In genomic region chr11:97825295-97825694, GRCm38 (mm10) we compare ENCODE assay signal across 12 mouse cellular contexts. TPM values are rescaled to one million over a fixed set of nuclear protein-coding genes. Genes with fewer than 3 reads are reported as not detected.
DNase-seq lines count a peak whose midpoint lies in the region; ATAC-seq and TF ChIP-seq lines count a peak whose summit lies in the region.
"Had no signal": no experiment of that assay in that cellular context is flagged by ENCODE, and none has a peak within 500 bp of the region (broad histone marks: within the 10 kb centered on the region; RNA-seq: fewer than 3 reads in every experiment).

No protein-coding gene starts in this region.

- peaks cover 46% of the 10 kb centered on the region for H3K36me3 ChIP-seq in hindbrain, embryonic 15.5 days
- peaks cover 70% of the 10 kb centered on the region for H3K36me3 ChIP-seq in hindbrain, embryonic 12.5 days
- H3K36me3 ChIP-seq in neural tube, embryonic 14.5 days (ENCODE audit: control insufficient read depth, insufficient read depth, low read length), result peaks cover 39% of the 10 kb centered on the region
- H3K36me3 ChIP-seq in midbrain, embryonic 13.5 days, result peaks cover 77% of the 10 kb centered on the region
- H3K36me3 ChIP-seq in kidney, adult 2 months (ENCODE audit: control insufficient read depth, insufficient read depth, low read length), result no peaks in the 10 kb centered on the region

- 0 out of 2 replicates have a peak, but pooled peaks cover 19% of the 10 kb centered on the region for H3K4me1 ChIP-seq in hindbrain, embryonic 15.5 days (replicated peaks)
- H3K4me1 ChIP-seq in hindbrain, embryonic 12.5 days, result no peaks in the 10 kb centered on the region
- peaks cover 25% of the 10 kb centered on the region for H3K4me1 ChIP-seq in bone marrow, adult 2 months (ENCODE audit: control insufficient read depth, insufficient read depth, low read length)
- 0 out of 2 replicates have a peak, but pooled peaks cover 3% of the 10 kb centered on the region for H3K4me1 ChIP-seq in neural tube, embryonic 14.5 days (ENCODE audit: control insufficient read depth, insufficient read depth, low read length)
- H3K4me1 ChIP-seq in midbrain, embryonic 13.5 days (replicated peaks), result 0 out of 2 replicates have a peak, but pooled peaks cover 14% of the 10 kb centered on the region
- peaks cover 28% of the 10 kb centered on the region for H3K4me1 ChIP-seq in kidney, adult 2 months (ENCODE audit: control insufficient read depth, insufficient read depth, low read length)

- H3K27ac ChIP-seq in hindbrain, embryonic 15.5 days (replicated peaks), result peak overlapping the region; percentile 38; the same call in 1 of the 2 replicates
- no peak overlapping the region for H3K27ac ChIP-seq in hindbrain, embryonic 12.5 days
- peak overlapping the region; percentile 82 for H3K27ac ChIP-seq in bone marrow, adult 2 months (ENCODE audit: control insufficient read depth, insufficient read depth, low read depth, low read length, poor library complexity)
- 0 out of 2 replicates have a peak overlapping the region, but pooled peaks have one; percentile 45 for H3K27ac ChIP-seq in neural tube, embryonic 14.5 days (ENCODE audit: low read depth, low read length)
- H3K27ac ChIP-seq in midbrain, embryonic 13.5 days, result no peak overlapping the region
- H3K27ac ChIP-seq in kidney, adult 2 months (ENCODE audit: insufficient read depth, low read depth, low read length), result no peak overlapping the region
- H3K27ac ChIP-seq: heart, embryonic 13.5 days; neural tube, embryonic 12.5 days had no signal

- no peak for TF ChIP-seq CTCF in bone marrow, adult 2 months (IDR thresholded peaks at IDR 0.05; ENCODE audit: control insufficient read depth, insufficient read depth, low read length)
- no peak for TF ChIP-seq CTCF in kidney, adult 2 months (conservative IDR thresholded peaks at IDR 0.05; ENCODE audit: insufficient read depth, insufficient read length, low read depth, low read length)

- TF ChIP-seq POLR2A in bone marrow, adult 2 months (IDR thresholded peaks at IDR 0.05; ENCODE audit: borderline replicate concordance, control insufficient read depth, low read depth, low read length), result no peak
- TF ChIP-seq POLR2A in kidney, adult 2 months (IDR thresholded peaks at IDR 0.05; ENCODE audit: low read depth, low read length), result no peak

- H3K9ac ChIP-seq in hindbrain, embryonic 15.5 days, result no peak overlapping the region
- H3K9ac ChIP-seq in hindbrain, embryonic 12.5 days, result no peak overlapping the region
- H3K9ac ChIP-seq in neural tube, embryonic 14.5 days (replicated peaks; ENCODE audit: low read depth, low read length), result no peak overlapping the region
- H3K9ac ChIP-seq in midbrain, embryonic 13.5 days (replicated peaks), result no peak overlapping the region
- H3K9ac ChIP-seq: heart, embryonic 13.5 days; neural tube, embryonic 12.5 days had no signal

- H3K4me3 ChIP-seq in hindbrain, embryonic 15.5 days, result no peak overlapping the region
- H3K4me3 ChIP-seq in hindbrain, embryonic 12.5 days, result no peak overlapping the region
- no peak overlapping the region for H3K4me3 ChIP-seq in bone marrow, adult 2 months (replicated peaks; ENCODE audit: control insufficient read depth, low read depth, low read length)
- H3K4me3 ChIP-seq in neural tube, embryonic 14.5 days (ENCODE audit: low read depth, low read length), result no peak overlapping the region
- no peak overlapping the region for H3K4me3 ChIP-seq in midbrain, embryonic 13.5 days (replicated peaks)
- no peak overlapping the region for H3K4me3 ChIP-seq in kidney, adult 2 months (ENCODE audit: insufficient read depth, low read depth, low read length)
- H3K4me3 ChIP-seq: heart, embryonic 13.5 days; neural tube, embryonic 12.5 days had no signal

- H3K4me2 ChIP-seq in hindbrain, embryonic 15.5 days, result no peak overlapping the region
- H3K4me2 ChIP-seq in hindbrain, embryonic 12.5 days (replicated peaks), result no peak overlapping the region
- H3K4me2 ChIP-seq in neural tube, embryonic 14.5 days (ENCODE audit: low read depth, low read length), result no peak overlapping the region
- no peak overlapping the region for H3K4me2 ChIP-seq in midbrain, embryonic 13.5 days (replicated peaks)
- H3K4me2 ChIP-seq: heart, embryonic 13.5 days; neural tube, embryonic 12.5 days had no signal

- 87% methylated on average over 10 of the region's 10 CpGs for WGBS in hindbrain, embryonic 15.5 days
- 89% methylated on average over 10 of the region's 10 CpGs for WGBS in hindbrain, embryonic 12.5 days
- 12% methylated on average over 10 of the region's 10 CpGs for whole genome bisulfite sequencing in bone marrow, adult 2 months
- WGBS in neural tube, embryonic 14.5 days, result 88% methylated on average over 10 of the region's 10 CpGs
- 90% methylated on average over 10 of the region's 10 CpGs for WGBS in midbrain, embryonic 13.5 days
- 65% methylated on average over 10 of the region's 10 CpGs for WGBS in kidney, adult 2 months

- ATAC-seq in hindbrain, embryonic 15.5 days (ENCODE audit: low FRiP score, low read depth), result no peak
- no peak for ATAC-seq in hindbrain, embryonic 12.5 days (ENCODE audit: low FRiP score)
- ATAC-seq in neural tube, embryonic 14.5 days (ENCODE audit: low read depth), result no peak
- no peak for ATAC-seq in midbrain, embryonic 13.5 days

- H3K9me3 ChIP-seq in hindbrain, embryonic 15.5 days, result no peaks in the 10 kb centered on the region
- H3K9me3 ChIP-seq in hindbrain, embryonic 12.5 days (replicated peaks), result no peaks in the 10 kb centered on the region
- no peaks in the 10 kb centered on the region for H3K9me3 ChIP-seq in neural tube, embryonic 14.5 days (ENCODE audit: control insufficient read depth, low read length)
- no peaks in the 10 kb centered on the region for H3K9me3 ChIP-seq in midbrain, embryonic 13.5 days
- H3K9me3 ChIP-seq: heart, embryonic 13.5 days; neural tube, embryonic 12.5 days had no signal

- DNase-seq in B cell, adult 2 months, result peak; percentile 57 to 61
- no peak for DNase-seq in c-Kit-positive CD71-positive TER-119-positive erythroid progenitor cells, embryonic 14.5 days (ENCODE audit: low spot score)
- no peak for DNase-seq in kidney, adult 2 months

- no peaks in the 10 kb centered on the region for H3K27me3 ChIP-seq in hindbrain, embryonic 15.5 days
- H3K27me3 ChIP-seq in hindbrain, embryonic 12.5 days, result no peaks in the 10 kb centered on the region
- no peaks in the 10 kb centered on the region for H3K27me3 ChIP-seq in neural tube, embryonic 14.5 days (ENCODE audit: control insufficient read depth, insufficient read depth, low read length)
- no peaks in the 10 kb centered on the region for H3K27me3 ChIP-seq in midbrain, embryonic 13.5 days
- no peaks in the 10 kb centered on the region for H3K27me3 ChIP-seq in kidney, adult 2 months (replicated peaks; ENCODE audit: control insufficient read depth, insufficient read depth, low read length)
- H3K27me3 ChIP-seq: heart, embryonic 13.5 days; neural tube, embryonic 12.5 days had no signal

RNA-seq across cellular contexts. Expression of gene B230217C12Rik, which starts 15.3 kb away (rescaled TPM):
- 32.4 and 38.8 TPM in 2 replicates for polyA plus RNA-seq in hindbrain, embryonic 15.5 days (2015; fragmentation: Nextera tagmentation; extraction: Ambion mirVana)
- 14.1 and 14.8 TPM in 2 replicates for polyA plus RNA-seq in hindbrain, embryonic 12.5 days (2016; fragmentation: Nextera tagmentation; extraction: Ambion mirVana)
- not detected in 2 replicates for polyA plus RNA-seq in bone marrow, adult 2 months (2011; ENCODE audit: insufficient read depth, insufficient read length, low replicate concordance, missing spikeins)
- 39.8 and 53.5 TPM in 2 replicates for polyA plus RNA-seq in neural tube, embryonic 14.5 days (2014; fragmentation: Nextera tagmentation; extraction: Ambion mirVana)
- 23.2 and 24.8 TPM in 2 replicates for polyA plus RNA-seq in midbrain, embryonic 13.5 days (2015; fragmentation: Nextera tagmentation; extraction: Ambion mirVana)
- polyA plus RNA-seq in kidney, adult 2 months (2012; rRNA removed), result 2.0 TPM in 2 replicates

RNA-seq across cellular contexts. Expression of gene Lasp1, which starts 26.5 kb away (rescaled TPM):
- 152 and 173 TPM in 2 replicates for polyA plus RNA-seq in hindbrain, embryonic 15.5 days (2015; fragmentation: Nextera tagmentation; extraction: Ambion mirVana)
- 111 and 120 TPM in 2 replicates for polyA plus RNA-seq in hindbrain, embryonic 12.5 days (2016; fragmentation: Nextera tagmentation; extraction: Ambion mirVana)
- 48.1 and 99.2 TPM in 2 replicates for polyA plus RNA-seq in bone marrow, adult 2 months (2011; ENCODE audit: insufficient read depth, insufficient read length, low replicate concordance, missing spikeins)
- 82.9 and 99.8 TPM in 2 replicates for polyA plus RNA-seq in neural tube, embryonic 14.5 days (2014; fragmentation: Nextera tagmentation; extraction: Ambion mirVana)
- polyA plus RNA-seq in midbrain, embryonic 13.5 days (2015; fragmentation: Nextera tagmentation; extraction: Ambion mirVana), result 136 and 137 TPM in 2 replicates
- polyA plus RNA-seq in kidney, adult 2 months (2012; rRNA removed), result 106 and 110 TPM in 2 replicates

RNA-seq across cellular contexts. Expression of gene Rpl23, which starts 43.1 kb away (rescaled TPM):
- 296 and 312 TPM in 2 replicates for polyA plus RNA-seq in hindbrain, embryonic 15.5 days (2015; fragmentation: Nextera tagmentation; extraction: Ambion mirVana)
- 347 and 376 TPM in 2 replicates for polyA plus RNA-seq in hindbrain, embryonic 12.5 days (2016; fragmentation: Nextera tagmentation; extraction: Ambion mirVana)
- 550 and 853 TPM in 2 replicates for polyA plus RNA-seq in bone marrow, adult 2 months (2011; ENCODE audit: insufficient read depth, insufficient read length, low replicate concordance, missing spikeins)
- polyA plus RNA-seq in neural tube, embryonic 14.5 days (2014; fragmentation: Nextera tagmentation; extraction: Ambion mirVana), result 347 and 366 TPM in 2 replicates
- polyA plus RNA-seq in midbrain, embryonic 13.5 days (2015; fragmentation: Nextera tagmentation; extraction: Ambion mirVana), result 363 and 377 TPM in 2 replicates
- 118 and 181 TPM in 2 replicates for polyA plus RNA-seq in kidney, adult 2 months (2012; rRNA removed)

RNA-seq across cellular contexts. Expression of gene 1700001P01Rik, which starts 49.6 kb away (rescaled TPM):
- 0.26 and 0.28 TPM in 2 replicates for polyA plus RNA-seq in hindbrain, embryonic 15.5 days (2015; fragmentation: Nextera tagmentation; extraction: Ambion mirVana)
- 0.68 and 0.98 TPM in 2 replicates for polyA plus RNA-seq in hindbrain, embryonic 12.5 days (2016; fragmentation: Nextera tagmentation; extraction: Ambion mirVana)
- polyA plus RNA-seq in bone marrow, adult 2 months (2011; ENCODE audit: insufficient read depth, insufficient read length, low replicate concordance, missing spikeins), result not detected in 2 replicates
- polyA plus RNA-seq in neural tube, embryonic 14.5 days (2014; fragmentation: Nextera tagmentation; extraction: Ambion mirVana), result 0.36 TPM in 1 of 2 replicates, not detected in the other
- 0.81 and 1.1 TPM in 2 replicates for polyA plus RNA-seq in midbrain, embryonic 13.5 days (2015; fragmentation: Nextera tagmentation; extraction: Ambion mirVana)
- polyA plus RNA-seq in kidney, adult 2 months (2012; rRNA removed), result not detected in 2 replicates
- polyA plus RNA-seq: heart, embryonic 13.5 days; liver, adult 2 months; stomach, embryonic 16.5 days had no signal

RNA-seq across cellular contexts. Expression of gene Fbxo47, which starts 58.7 kb away (rescaled TPM):
- 0.60 and 0.69 TPM in 2 replicates for polyA plus RNA-seq in hindbrain, embryonic 15.5 days (2015; fragmentation: Nextera tagmentation; extraction: Ambion mirVana)
- polyA plus RNA-seq in hindbrain, embryonic 12.5 days (2016; fragmentation: Nextera tagmentation; extraction: Ambion mirVana), result 0.65 and 0.82 TPM in 2 replicates
- polyA plus RNA-seq in bone marrow, adult 2 months (2011; ENCODE audit: insufficient read depth, insufficient read length, low replicate concordance, missing spikeins), result not detected in 2 replicates
- polyA plus RNA-seq in neural tube, embryonic 14.5 days (2014; fragmentation: Nextera tagmentation; extraction: Ambion mirVana), result 0.63 and 1.5 TPM in 2 replicates
- polyA plus RNA-seq in midbrain, embryonic 13.5 days (2015; fragmentation: Nextera tagmentation; extraction: Ambion mirVana), result 0.59 and 0.74 TPM in 2 replicates
- 0.33 and 0.39 TPM in 2 replicates for polyA plus RNA-seq in kidney, adult 2 months (2012; rRNA removed)

Comparison
In these comparisons a context has a peak if more than half of its experiments do, and no peak if none do; other contexts are left out.
1. H3K27ac ChIP-seq: peak in hindbrain, embryonic 15.5 days (single experiment), bone marrow, adult 2 months (single experiment) and neural tube, embryonic 14.5 days (single experiment); none in hindbrain, embryonic 12.5 days (single experiment), midbrain, embryonic 13.5 days (single experiment) and kidney, adult 2 months (single experiment).
2. DNase-seq: peak in B cell, adult 2 months (2 of 2); none in c-Kit-positive CD71-positive TER-119-positive erythroid progenitor cells, embryonic 14.5 days (single experiment) and kidney, adult 2 months (single experiment).